Mouse (Mus musculus): Measurements from ENCODE around the gene Lrrc4b. TPM values are rescaled to one million over a fixed set of nuclear protein-coding genes. Genes with fewer than 3 reads are reported as not detected.

Gene Lrrc4b
- polyA plus RNA-seq, 1 experiment from 2014 or later = 12.6 TPM

DNA sequence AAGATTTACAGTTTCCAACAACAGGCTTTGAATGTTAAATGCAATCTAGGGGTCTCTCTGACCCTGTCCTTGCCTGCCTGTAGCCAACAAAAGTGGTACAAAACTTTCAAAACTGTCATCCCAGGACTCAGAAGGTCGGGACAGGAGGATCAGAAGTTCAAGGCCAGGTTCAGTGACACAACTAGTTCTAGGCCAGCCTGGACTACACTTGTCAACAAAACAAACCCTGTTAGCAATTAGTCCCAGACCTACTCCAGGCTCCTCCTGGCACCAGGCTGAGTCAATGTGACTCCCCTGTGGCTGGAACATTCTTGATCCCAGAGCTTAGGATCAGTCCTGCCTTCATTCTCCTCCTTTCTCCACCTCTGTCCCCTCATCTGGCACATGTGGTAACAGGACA, 70.1 kb downstream of the Lrrc4b start:
- no peaks in the 10 kb centered on the region for H3K9me3 ChIP-seq (ENCODE audit: control insufficient read depth, low read length)
- H3K9ac ChIP-seq (replicated peaks; ENCODE audit: low read depth, low read length) = no peak overlapping the region
- H3K36me3 ChIP-seq (ENCODE audit: control insufficient read depth, insufficient read depth) = no peaks in the 10 kb centered on the region
- H3K4me3 ChIP-seq (replicated peaks; ENCODE audit: low read length) = no peak overlapping the region
- H3K27me3 ChIP-seq (replicated peaks; ENCODE audit: control insufficient read depth, insufficient read depth, low read length) = no peaks in the 10 kb centered on the region; the same call in 1 of the 2 replicates
- no peak for ATAC-seq
- WGBS = 88% methylated on average over 1 of the region's 1 CpGs
- H3K27ac ChIP-seq (ENCODE audit: low read length) = no peak overlapping the region
- peaks cover 24% of the 10 kb centered on the region for H3K4me1 ChIP-seq (replicated peaks; ENCODE audit: control insufficient read depth, insufficient read depth, low read length)
- no peak overlapping the region for H3K4me2 ChIP-seq (ENCODE audit: low read length)

DNA sequence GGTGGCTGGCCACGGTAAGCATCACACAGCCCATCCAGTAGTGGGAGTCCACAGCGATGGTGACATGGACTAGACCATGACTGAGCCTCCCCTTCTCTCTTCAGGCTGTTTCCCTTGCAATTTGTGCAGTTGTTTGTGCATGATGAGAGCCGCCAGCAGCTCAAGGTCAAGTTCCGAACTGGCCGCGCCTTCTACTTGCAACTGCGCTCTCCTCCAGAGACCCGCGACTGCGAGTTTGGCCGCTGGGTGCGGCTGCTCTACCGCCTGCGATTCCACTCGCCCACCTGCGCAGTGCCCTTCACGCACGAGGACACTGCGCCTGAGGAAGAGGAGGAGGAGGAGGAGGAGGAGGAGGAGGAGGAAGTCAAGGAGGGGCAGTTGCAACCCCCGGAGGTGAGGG, 71.2 kb downstream of the Lrrc4b start:
- no peak overlapping the region for H3K4me2 ChIP-seq (ENCODE audit: low read length)
- H3K36me3 ChIP-seq (ENCODE audit: control insufficient read depth, insufficient read depth) = no peaks in the 10 kb centered on the region
- peaks cover 16% of the 10 kb centered on the region for H3K4me1 ChIP-seq (replicated peaks; ENCODE audit: control insufficient read depth, insufficient read depth, low read length)
- no peak overlapping the region for H3K4me3 ChIP-seq (replicated peaks; ENCODE audit: low read length)
- no peak overlapping the region for H3K27ac ChIP-seq (ENCODE audit: low read length)
- H3K9ac ChIP-seq (replicated peaks; ENCODE audit: low read depth, low read length) = no peak overlapping the region
- H3K9me3 ChIP-seq (ENCODE audit: control insufficient read depth, low read length) = no peaks in the 10 kb centered on the region
- WGBS = 58% methylated on average over 15 of the region's 20 CpGs
- no peak for ATAC-seq
- H3K27me3 ChIP-seq (replicated peaks; ENCODE audit: control insufficient read depth, insufficient read depth, low read length) = no peaks in the 10 kb centered on the region; the same call in 1 of the 2 replicates

DNA sequence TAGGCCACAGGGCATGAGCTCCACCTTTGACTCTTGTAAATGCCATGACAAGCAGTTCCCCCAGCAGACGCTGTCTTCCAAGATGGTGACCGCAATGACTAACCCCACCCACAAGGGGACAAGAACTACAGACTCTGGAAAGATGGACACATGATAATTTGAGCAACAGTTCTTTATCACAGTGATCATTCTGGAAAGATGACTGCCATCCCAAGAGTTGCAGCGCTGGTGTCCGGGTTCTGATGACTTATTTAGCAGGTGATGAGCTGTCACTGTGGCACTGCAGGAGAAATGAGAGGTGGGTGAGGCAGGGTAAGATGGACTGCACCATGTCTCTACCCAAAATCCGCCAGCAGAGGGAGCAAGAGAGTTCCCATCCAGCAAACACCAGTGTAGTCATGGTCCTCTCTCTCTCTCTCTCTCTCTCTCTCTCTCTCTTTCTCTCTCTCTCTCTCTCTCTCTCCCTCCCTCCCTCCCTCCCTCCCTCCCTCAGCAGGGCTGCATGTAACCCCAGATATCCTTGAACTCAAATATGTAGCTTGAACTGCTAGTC, 72.8 kb downstream of the Lrrc4b start:
- H3K4me1 ChIP-seq (replicated peaks; ENCODE audit: control insufficient read depth, insufficient read depth, low read length) = peaks cover 8% of the 10 kb centered on the region
- H3K9me3 ChIP-seq (ENCODE audit: control insufficient read depth, low read length) = no peaks in the 10 kb centered on the region
- no peaks in the 10 kb centered on the region; the same call in 1 of the 2 replicates for H3K27me3 ChIP-seq (replicated peaks; ENCODE audit: control insufficient read depth, insufficient read depth, low read length)
- no peak overlapping the region for H3K4me3 ChIP-seq (replicated peaks; ENCODE audit: low read length)
- H3K36me3 ChIP-seq (ENCODE audit: control insufficient read depth, insufficient read depth) = no peaks in the 10 kb centered on the region
- no peak overlapping the region for H3K4me2 ChIP-seq (ENCODE audit: low read length)
- ATAC-seq = peak; percentile 51; the same call in 1 of the 2 replicates
- H3K27ac ChIP-seq (ENCODE audit: low read length) = no peak overlapping the region
- 39% methylated on average over 5 of the region's 5 CpGs for WGBS
- H3K9ac ChIP-seq (replicated peaks; ENCODE audit: low read depth, low read length) = no peak overlapping the region

DNA sequence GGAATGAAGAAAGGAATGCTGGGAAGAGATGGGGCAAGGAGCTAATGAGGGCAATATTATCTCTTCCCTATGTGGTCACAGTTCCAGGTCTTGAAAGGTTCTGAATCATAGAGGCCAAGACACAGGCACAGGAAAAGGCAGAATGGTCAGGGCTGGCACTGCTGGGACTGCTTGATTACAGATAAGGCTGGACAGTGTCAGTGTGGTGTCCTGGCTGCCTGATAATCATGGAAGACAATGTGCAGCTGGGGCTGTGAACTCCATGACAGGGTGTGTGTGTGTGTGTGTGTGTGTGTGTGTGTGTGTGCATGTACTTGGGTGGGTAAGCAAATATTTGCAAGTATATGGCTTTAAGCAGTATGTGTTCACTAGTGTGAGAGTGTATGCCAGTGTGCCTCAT, 78.7 kb downstream of the Lrrc4b start:
- 0 out of 2 replicates have a peak, but pooled peaks cover 2% of the 10 kb centered on the region for H3K27me3 ChIP-seq (replicated peaks; ENCODE audit: control insufficient read depth, insufficient read depth, low read length)
- no peak overlapping the region for H3K4me2 ChIP-seq (ENCODE audit: low read length)
- ATAC-seq = no peak
- no peaks in the 10 kb centered on the region for H3K4me1 ChIP-seq (replicated peaks; ENCODE audit: control insufficient read depth, insufficient read depth, low read length)
- no peaks in the 10 kb centered on the region for H3K36me3 ChIP-seq (ENCODE audit: control insufficient read depth, insufficient read depth)
- H3K4me3 ChIP-seq (replicated peaks; ENCODE audit: low read length) = no peak overlapping the region
- no peak overlapping the region for H3K9ac ChIP-seq (replicated peaks; ENCODE audit: low read depth, low read length)
- no peak overlapping the region for H3K27ac ChIP-seq (ENCODE audit: low read length)
- no peaks in the 10 kb centered on the region for H3K9me3 ChIP-seq (ENCODE audit: control insufficient read depth, low read length)

Small RNAs within 50 kb of the gene (microRNA-seq; reads per million reads assigned to microRNA genes)
- not detected for gene Mir7052

Other genes with a start within 250 kb of the Lrrc4b start
- not detected in 2 replicates for gene Klk1b24, start 240.8 kb upstream of the Lrrc4b start, polyA plus RNA-seq (2015; fragmentation: Nextera tagmentation; extraction: Ambion mirVana)
- gene Klk1b3, start 230.8 kb upstream of the Lrrc4b start, polyA plus RNA-seq (2015; fragmentation: Nextera tagmentation; extraction: Ambion mirVana) = not detected in 2 replicates
- gene Klk1b4, start 221.6 kb upstream of the Lrrc4b start, polyA plus RNA-seq (2015; fragmentation: Nextera tagmentation; extraction: Ambion mirVana) = not detected in 2 replicates
- gene Klk1b5, start 213.1 kb upstream of the Lrrc4b start, polyA plus RNA-seq (2015; fragmentation: Nextera tagmentation; extraction: Ambion mirVana) = not detected in 2 replicates
- gene Klk1, start 203.7 kb upstream of the Lrrc4b start, polyA plus RNA-seq (2015; fragmentation: Nextera tagmentation; extraction: Ambion mirVana) = not detected in 2 replicates
- not detected in 2 replicates for gene Gm36864, start 192.8 kb upstream of the Lrrc4b start, polyA plus RNA-seq (2015; fragmentation: Nextera tagmentation; extraction: Ambion mirVana)
- gene 1700028J19Rik, start 182.3 kb upstream of the Lrrc4b start, polyA plus RNA-seq (2015; fragmentation: Nextera tagmentation; extraction: Ambion mirVana) = 1.1 and 1.4 TPM in 2 replicates
- 240 and 264 TPM in 2 replicates for gene 2410002F23Rik, start 182.3 kb upstream of the Lrrc4b start, polyA plus RNA-seq (2015; fragmentation: Nextera tagmentation; extraction: Ambion mirVana)
- gene Acp4, start 171.6 kb upstream of the Lrrc4b start, polyA plus RNA-seq (2015; fragmentation: Nextera tagmentation; extraction: Ambion mirVana) = not detected in 2 replicates
- not detected in 2 replicates for gene Gm15517, start 167.6 kb upstream of the Lrrc4b start, polyA plus RNA-seq (2015; fragmentation: Nextera tagmentation; extraction: Ambion mirVana)
- gene Clec11a, start 122.1 kb upstream of the Lrrc4b start, polyA plus RNA-seq (2015; fragmentation: Nextera tagmentation; extraction: Ambion mirVana) = 3.5 and 4.4 TPM in 2 replicates
- 20.4 and 26.5 TPM in 2 replicates for gene Shank1, start 118.8 kb upstream of the Lrrc4b start, polyA plus RNA-seq (2015; fragmentation: Nextera tagmentation; extraction: Ambion mirVana)
- gene Syt3, start 44.9 kb upstream of the Lrrc4b start, polyA plus RNA-seq (2015; fragmentation: Nextera tagmentation; extraction: Ambion mirVana) = 27.2 and 37.2 TPM in 2 replicates
- gene 1700008O03Rik, start 43.2 kb upstream of the Lrrc4b start, polyA plus RNA-seq (2015; fragmentation: Nextera tagmentation; extraction: Ambion mirVana) = 0.86 and 2.3 TPM in 2 replicates
- gene Aspdh, start 36.4 kb downstream of the Lrrc4b start, polyA plus RNA-seq (2015; fragmentation: Nextera tagmentation; extraction: Ambion mirVana) = 2.6 and 3.7 TPM in 2 replicates
- gene Josd2, start 39.0 kb downstream of the Lrrc4b start, polyA plus RNA-seq (2015; fragmentation: Nextera tagmentation; extraction: Ambion mirVana) = 51.4 and 61.8 TPM in 2 replicates
- gene Emc10, start 67.5 kb downstream of the Lrrc4b start, polyA plus RNA-seq (2015; fragmentation: Nextera tagmentation; extraction: Ambion mirVana) = 120 and 127 TPM in 2 replicates
- 22.2 and 28.9 TPM in 2 replicates for gene Fam71e1, start 67.6 kb downstream of the Lrrc4b start, polyA plus RNA-seq (2015; fragmentation: Nextera tagmentation; extraction: Ambion mirVana)
- gene Mybpc2, start 95.6 kb downstream of the Lrrc4b start, polyA plus RNA-seq (2015; fragmentation: Nextera tagmentation; extraction: Ambion mirVana) = 0.05 and 0.12 TPM in 2 replicates
- gene Spib, start 103.1 kb downstream of the Lrrc4b start, polyA plus RNA-seq (2015; fragmentation: Nextera tagmentation; extraction: Ambion mirVana) = not detected in 2 replicates
- 46.1 and 48.0 TPM in 2 replicates for gene Pold1, start 119.8 kb downstream of the Lrrc4b start, polyA plus RNA-seq (2015; fragmentation: Nextera tagmentation; extraction: Ambion mirVana)
- gene Nr1h2, start 124.9 kb downstream of the Lrrc4b start, polyA plus RNA-seq (2015; fragmentation: Nextera tagmentation; extraction: Ambion mirVana) = 69.8 and 80.2 TPM in 2 replicates
- gene Napsa, start 143.4 kb downstream of the Lrrc4b start, polyA plus RNA-seq (2015; fragmentation: Nextera tagmentation; extraction: Ambion mirVana) = 0.42 and 1.4 TPM in 2 replicates
- 2.8 and 4.0 TPM in 2 replicates for gene Kcnc3, start 161.6 kb downstream of the Lrrc4b start, polyA plus RNA-seq (2015; fragmentation: Nextera tagmentation; extraction: Ambion mirVana)
- gene Myh14, start 241.8 kb downstream of the Lrrc4b start, polyA plus RNA-seq (2015; fragmentation: Nextera tagmentation; extraction: Ambion mirVana) = 1.6 and 1.7 TPM in 2 replicates